Mouse (Mus musculus) olfactory bulb, adult 2 months (tissue): ENCODE data around the gene Fau.

Experiments
- CTCF ChIP-seq: fragments of 200-500 bp; IDR thresholded peaks from 2 replicates; pipeline ENCODE4 v1.5.1; 2012; ENCODE audit warnings: low read depth, mild to moderate bottlenecking, low read length, moderate library complexity; ENCODE audit not compliant: insufficient read depth
- POLR2A ChIP-seq: fragments of 200-500 bp; IDR thresholded peaks from 2 replicates; pipeline ENCODE4 v1.6.1; 2012; ENCODE audit warnings: mild to moderate bottlenecking, low read depth, low read length, moderate library complexity; ENCODE audit not compliant: insufficient read depth

DNA sequence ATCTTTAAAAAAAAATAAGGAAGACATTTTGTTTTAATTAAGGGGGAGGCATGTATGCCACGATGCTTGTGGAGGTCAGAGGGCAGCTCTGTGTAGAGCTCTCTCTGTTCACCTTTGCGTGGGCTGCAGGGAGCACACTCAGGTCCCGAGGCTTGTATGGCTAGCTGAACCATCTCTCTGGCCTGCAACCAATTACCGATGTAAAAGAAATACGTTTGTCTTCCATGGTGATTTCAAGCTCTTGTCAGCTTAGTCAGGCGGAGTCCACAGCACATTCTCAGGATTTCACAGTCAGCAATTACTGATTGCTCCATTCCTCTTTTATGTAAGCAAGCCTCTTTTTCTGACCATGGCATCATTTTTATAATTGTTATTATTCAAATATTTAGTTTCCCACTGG, 43.5 kb downstream of the Fau start:
- TF ChIP-seq CTCF (no peak), POLR2A (no peak)
